Mouse (Mus musculus): ENCODE results near the gene Zeb2.
A peak's percentile ranks its signal among the peaks of the same experiment; 100 is the strongest.

Gene Zeb2

GRCm38 (mm10) chr2:45117087-45117561 lies at the start of gene Zeb2:
Zeb2 (minus strand) TSS chr2:45117395.
- peak; percentile 89 for DNase-seq

GRCm38 (mm10) chr2:45158785-45159184 lies 41.6 kb upstream of the Zeb2 start:
- DNase-seq: no peak

- no peak for DNase-seq
These were observed 41.2 kb upstream of the Zeb2 start for GRCm38 (mm10) chr2:45158351-45158782.

- DNase-seq: no peak
These were observed 36.1 kb upstream of the Zeb2 start for GRCm38 (mm10) chr2:45153315-45153714.

GRCm38 (mm10) chr2:45143162-45143561 lies 26.0 kb upstream of the Zeb2 start:
- DNase-seq: no peak

- no peak for DNase-seq
These were observed 21.7 kb upstream of the Zeb2 start for GRCm38 (mm10) chr2:45138906-45139305.

- DNase-seq: no peak
These were observed 19.6 kb upstream of the Zeb2 start for GRCm38 (mm10) chr2:45136783-45137182.

GRCm38 (mm10) chr2:45133225-45133624 lies 16.0 kb upstream of the Zeb2 start:
- no peak for DNase-seq

GRCm38 (mm10) chr2:45130461-45131156 lies 13.4 kb upstream of the Zeb2 start:
- DNase-seq: no peak

- no peak for DNase-seq
These were observed 12.4 kb upstream of the Zeb2 start for GRCm38 (mm10) chr2:45129556-45129955.

GRCm38 (mm10) chr2:45128696-45129095 lies 11.5 kb upstream of the Zeb2 start:
- no peak for DNase-seq

- DNase-seq: no peak
These were observed 9.2 kb upstream of the Zeb2 start for GRCm38 (mm10) chr2:45126401-45126800.

GRCm38 (mm10) chr2:45125181-45125580 lies 8.0 kb upstream of the Zeb2 start:
- no peak for DNase-seq

GRCm38 (mm10) chr2:45123490-45123889 lies 6.3 kb upstream of the Zeb2 start:
- no peak for DNase-seq

GRCm38 (mm10) chr2:45118121-45118520 lies 926 bp upstream of the Zeb2 start:
- no peak for DNase-seq

GRCm38 (mm10) chr2:45117592-45117991 lies 397 bp upstream of the Zeb2 start:
- DNase-seq: no peak

- peak; percentile 69 for DNase-seq
These were observed 617 bp downstream of the Zeb2 start for GRCm38 (mm10) chr2:45116531-45117024.

GRCm38 (mm10) chr2:45115720-45116495 lies 1.3 kb downstream of the Zeb2 start:
- peak; percentile 81 for DNase-seq

GRCm38 (mm10) chr2:45115211-45115610 lies 2.0 kb downstream of the Zeb2 start:
- no peak for DNase-seq

GRCm38 (mm10) chr2:45114596-45114995 lies 2.6 kb downstream of the Zeb2 start:
- DNase-seq: no peak

- DNase-seq: no peak
These were observed 3.3 kb downstream of the Zeb2 start for GRCm38 (mm10) chr2:45113912-45114311.

GRCm38 (mm10) chr2:45112891-45113683 lies 4.1 kb downstream of the Zeb2 start:
- peak; percentile 83 for DNase-seq

All from embryo, embryonic 11 days (tissue).